Mouse (Mus musculus): ENCODE measurements around the gene Nrcam.

Gene Nrcam

GRCm38 (mm10) chr12:44515066-44515465 is 186.4 kb downstream of the Nrcam start:
- CTCF ChIA-PET = no interaction called here

DNA sequence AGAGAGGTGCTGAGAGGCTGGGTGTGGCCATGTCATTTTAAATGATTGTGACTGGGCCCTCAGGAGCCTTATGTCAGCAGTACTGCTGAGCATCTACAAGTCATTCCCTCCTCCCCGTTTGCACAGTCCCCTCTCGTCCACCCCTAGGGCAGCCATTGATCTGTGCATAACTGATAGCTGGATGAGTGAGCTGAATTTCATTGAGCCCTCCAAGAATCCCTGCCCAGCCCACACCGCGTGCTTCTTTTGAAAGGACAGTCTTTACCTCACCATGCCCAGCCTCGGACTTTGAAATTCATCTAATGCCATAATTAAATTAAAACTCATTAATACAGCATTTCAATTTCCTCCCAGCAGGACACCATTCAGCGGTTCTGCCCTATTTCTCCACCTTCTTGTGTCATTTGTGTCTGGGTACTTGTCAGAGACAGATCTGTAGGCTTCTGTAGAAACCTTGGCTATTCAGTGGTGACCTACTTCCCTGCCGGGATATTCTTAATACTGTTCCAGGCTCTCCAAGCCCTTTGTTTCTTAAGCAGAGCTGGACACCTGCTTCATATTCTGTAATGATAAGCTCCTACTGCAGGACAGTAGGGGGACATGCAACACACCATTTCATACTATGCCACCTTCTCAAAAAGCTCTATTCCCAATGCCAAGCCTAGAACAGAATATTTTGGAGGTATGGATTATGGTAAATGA is 190.9 kb downstream of the Nrcam start:
- CTCF ChIA-PET = no interaction called here

DNA sequence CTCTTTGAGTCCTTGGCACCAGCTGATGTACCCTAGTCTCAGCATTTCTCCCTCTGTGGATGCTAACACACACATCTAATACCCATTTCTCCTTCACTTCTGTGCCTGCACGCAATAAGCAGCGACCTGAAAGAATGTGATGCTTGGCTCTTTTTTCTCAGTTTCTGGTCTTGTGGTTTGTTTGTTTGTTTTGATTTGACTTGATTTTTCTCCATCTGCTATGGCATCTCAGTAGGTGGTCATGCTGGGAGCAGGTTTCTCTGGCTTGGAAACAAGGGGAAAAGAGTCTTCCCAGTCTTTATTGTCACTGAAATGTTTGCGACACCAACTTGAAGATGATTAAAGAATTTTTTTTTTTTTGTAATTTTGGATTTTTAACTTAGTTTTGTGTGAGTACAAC is 192.8 kb downstream of the Nrcam start:
- CTCF ChIA-PET = no interaction called here

DNA sequence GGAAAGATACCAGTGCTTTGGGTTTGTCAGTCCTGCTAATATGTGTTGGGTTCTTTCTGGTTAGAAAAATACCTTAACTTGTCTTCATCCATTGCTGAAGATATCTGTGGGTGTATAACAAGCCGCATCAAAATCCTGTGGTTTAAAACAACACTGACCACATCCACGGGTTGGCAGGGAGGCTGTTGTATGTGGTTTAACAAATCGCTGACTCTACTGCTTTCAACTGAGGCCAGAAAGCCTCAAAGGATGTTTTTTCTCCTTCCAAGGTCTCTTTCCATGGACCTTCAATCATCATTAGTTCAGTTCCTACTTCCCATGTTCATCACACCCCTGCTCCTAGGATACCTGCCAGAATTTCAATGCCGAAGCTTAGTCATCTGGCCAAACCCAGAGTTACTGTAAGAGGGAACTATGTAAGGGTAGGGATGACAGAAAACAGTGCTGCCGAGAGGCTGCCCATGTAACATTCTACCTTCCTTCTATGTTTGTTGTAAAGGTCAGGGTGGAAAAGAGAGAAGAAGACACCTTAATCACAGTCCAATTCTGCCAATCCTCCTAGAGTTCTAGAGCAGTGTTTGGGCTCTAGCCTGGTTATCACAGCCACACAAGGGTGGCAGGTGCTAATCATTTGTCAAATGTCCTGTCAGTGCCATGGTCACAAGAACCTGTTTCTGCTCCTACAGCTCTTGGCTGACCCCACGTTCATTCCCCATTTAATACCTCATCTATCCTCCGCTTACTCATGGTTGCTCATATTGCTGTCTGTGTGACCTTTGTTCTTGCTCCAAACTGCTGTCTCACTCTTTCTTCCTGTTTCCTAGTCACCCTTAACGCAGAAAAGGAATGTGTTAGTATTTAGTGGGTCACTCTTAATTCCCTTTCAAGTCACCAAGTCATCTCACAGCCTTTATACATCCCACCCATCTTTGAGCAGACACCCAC is 196.2 kb downstream of the Nrcam start:
- CTCF ChIA-PET = interaction anchor here (0.6 kb wide), 1 partner anchor 29 kb away, joined by 7 read pairs; no protein-coding TSS in a partner anchor

- CTCF ChIA-PET = no interaction called here
Observed at GRCm38 (mm10) chr12:44528391-44529016, 199.8 kb downstream of the Nrcam start.

DNA sequence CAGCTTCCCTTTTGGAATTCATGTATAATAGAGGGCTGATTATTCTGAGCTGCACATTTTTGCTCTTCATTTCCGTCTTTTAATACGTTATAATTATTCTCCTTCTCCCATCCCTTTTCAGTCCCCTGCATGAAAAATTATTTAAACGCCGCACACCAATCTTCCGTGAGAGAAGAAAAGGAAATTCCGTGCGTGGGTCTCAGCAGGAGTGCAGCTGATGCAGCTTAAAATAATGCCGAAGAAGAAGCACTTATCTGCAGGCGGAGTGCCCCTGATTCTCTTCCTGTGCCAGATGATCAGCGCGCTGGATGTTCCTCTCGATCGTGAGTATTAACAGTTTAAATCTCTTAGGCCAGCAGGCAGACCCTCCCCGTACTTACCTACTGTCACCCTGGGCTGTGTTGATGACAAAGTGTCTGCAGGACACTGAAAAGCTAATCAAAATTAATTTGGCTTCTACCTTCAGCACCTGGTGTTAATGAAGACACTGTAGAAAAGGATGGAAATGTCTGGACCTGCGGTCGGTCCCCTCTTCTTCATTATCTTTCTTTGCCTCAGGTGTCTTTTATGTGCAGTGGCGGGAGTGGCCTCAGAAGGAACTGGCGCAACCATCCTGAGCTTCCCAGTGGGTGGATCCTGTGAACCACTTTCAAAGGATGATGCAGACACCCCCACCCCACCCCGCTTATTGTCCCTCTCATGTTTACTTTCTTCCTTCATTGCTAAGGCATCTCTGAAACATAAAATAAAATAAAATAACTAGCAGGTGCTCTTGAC is 203.8 kb downstream of the Nrcam start:
- CTCF ChIA-PET = no interaction called here

GRCm38 (mm10) chr12:44534100-44534633 is 205.5 kb downstream of the Nrcam start:
- CTCF ChIA-PET = no interaction called here

GRCm38 (mm10) chr12:44535623-44536022 is 206.9 kb downstream of the Nrcam start:
- CTCF ChIA-PET = no interaction called here

DNA sequence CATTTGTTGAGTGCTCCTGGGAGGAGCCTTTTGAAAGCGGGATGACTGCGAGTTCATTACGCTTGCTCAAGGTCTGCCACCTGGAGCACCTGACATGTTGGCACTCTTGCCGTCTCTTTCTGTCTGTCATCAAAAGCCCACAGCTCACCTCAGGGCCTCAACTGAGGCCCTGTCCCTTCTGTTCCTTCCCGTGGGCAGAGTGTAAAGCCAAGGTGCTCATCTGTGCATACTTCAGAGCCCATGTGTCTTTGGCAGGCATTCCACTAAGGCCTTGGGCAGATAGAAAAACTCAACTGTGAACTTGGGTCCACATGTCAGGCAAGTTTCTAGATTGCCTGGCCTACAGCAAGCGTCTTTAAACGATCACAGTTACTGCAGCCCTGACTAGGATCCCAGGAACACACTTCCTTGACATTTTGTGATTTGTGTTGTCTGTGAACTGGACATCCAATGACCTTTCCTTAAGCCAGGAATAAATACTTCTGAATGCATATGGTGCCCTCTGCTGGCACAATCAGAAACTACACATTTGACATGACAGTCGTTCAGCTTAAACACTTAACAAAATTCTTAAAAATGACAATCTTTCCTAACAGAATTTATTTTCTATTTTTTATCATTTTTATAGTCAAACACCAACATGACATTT is 219.2 kb downstream of the Nrcam start:
- CTCF ChIA-PET = no interaction called here

- CTCF ChIA-PET = no interaction called here
Observed at GRCm38 (mm10) chr12:44548465-44548864, 219.8 kb downstream of the Nrcam start.

DNA sequence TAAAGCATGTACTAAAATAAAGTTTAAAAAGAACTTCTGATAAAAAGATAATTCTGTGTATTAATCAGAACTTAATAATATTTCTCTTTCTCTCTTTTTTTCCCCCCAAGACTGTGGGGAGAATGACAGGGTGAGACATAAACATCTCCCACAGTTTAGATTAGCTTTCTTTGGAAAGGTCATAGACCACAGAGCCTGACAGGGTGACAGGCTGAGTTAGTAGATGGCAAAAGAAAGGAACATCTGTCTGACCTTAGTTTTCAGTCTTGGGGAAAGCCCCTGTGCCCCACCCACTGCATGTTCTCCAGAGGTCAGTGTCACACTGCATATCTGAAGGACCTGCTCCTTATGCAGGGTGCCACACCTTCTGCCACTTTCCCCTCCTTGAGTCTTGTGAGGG is 222.9 kb downstream of the Nrcam start:
- CTCF ChIA-PET = no interaction called here

- CTCF ChIA-PET = interaction anchor here (0.7 kb wide), 1 partner anchor 28 kb away, joined by 7 read pairs; no protein-coding TSS in a partner anchor
Observed at GRCm38 (mm10) chr12:44554051-44554450, 225.4 kb downstream of the Nrcam start.

DNA sequence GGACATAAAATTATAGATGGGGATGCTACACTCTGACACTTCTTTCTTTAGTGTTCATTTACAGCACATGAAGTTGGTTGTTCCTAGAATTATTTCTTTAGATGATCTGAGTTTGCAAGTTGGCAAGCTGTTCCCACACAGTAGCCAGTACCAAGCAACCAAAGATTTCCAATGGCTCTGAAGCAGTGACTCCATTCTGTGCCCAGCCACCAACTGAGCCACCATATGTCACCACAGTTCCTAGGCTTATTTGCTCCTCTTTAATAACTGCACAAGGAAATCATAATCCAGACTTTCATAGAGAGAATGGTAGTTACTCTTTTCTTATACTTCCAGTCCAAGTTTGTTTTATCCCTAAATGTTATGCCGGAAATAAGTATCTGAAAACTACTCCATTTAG is 226.1 kb downstream of the Nrcam start:
- CTCF ChIA-PET = no interaction called here

DNA sequence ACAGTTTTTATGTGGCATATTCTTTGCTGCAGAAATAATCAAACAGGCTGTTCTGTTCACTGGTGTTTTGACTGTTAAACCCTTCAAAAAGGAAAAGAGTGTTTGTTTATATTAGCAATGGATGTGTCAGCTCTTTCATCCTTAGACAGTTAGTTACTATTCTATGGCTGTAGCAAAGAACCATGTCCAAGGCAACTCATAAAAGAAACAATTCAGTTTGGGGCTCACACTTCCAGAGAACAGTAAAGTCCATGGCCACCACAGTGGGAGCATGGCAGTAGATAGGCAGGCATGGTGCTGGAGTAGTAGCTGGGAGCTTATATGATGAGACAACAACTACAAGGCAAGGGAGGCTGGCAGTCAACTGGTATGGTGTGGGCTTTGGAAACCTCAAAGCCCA is 231.3 kb downstream of the Nrcam start:
- CTCF ChIA-PET = no interaction called here

GRCm38 (mm10) chr12:44570070-44570469 is 241.4 kb downstream of the Nrcam start:
- CTCF ChIA-PET = no interaction called here

DNA sequence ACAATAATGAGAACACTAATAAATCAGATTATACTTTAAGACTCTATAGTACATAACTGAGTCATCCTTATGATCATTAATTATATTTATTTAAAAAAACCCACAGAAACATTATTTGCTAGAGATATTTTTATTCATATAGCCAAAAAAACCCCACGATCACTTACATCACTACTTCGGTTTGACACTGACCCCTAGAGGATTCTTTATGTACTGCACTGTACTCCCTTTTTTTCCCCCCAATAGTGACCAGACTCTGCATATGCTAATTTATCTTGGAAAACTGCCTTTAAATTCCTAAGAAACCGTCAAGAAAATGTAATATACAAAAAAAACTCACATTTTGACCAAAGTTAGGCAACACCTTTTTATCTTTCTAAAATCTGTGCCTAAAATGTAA is 244.0 kb downstream of the Nrcam start:
- CTCF ChIA-PET = no interaction called here

GRCm38 (mm10) chr12:44574167-44574566 is 245.5 kb downstream of the Nrcam start:
- CTCF ChIA-PET = no interaction called here

DNA sequence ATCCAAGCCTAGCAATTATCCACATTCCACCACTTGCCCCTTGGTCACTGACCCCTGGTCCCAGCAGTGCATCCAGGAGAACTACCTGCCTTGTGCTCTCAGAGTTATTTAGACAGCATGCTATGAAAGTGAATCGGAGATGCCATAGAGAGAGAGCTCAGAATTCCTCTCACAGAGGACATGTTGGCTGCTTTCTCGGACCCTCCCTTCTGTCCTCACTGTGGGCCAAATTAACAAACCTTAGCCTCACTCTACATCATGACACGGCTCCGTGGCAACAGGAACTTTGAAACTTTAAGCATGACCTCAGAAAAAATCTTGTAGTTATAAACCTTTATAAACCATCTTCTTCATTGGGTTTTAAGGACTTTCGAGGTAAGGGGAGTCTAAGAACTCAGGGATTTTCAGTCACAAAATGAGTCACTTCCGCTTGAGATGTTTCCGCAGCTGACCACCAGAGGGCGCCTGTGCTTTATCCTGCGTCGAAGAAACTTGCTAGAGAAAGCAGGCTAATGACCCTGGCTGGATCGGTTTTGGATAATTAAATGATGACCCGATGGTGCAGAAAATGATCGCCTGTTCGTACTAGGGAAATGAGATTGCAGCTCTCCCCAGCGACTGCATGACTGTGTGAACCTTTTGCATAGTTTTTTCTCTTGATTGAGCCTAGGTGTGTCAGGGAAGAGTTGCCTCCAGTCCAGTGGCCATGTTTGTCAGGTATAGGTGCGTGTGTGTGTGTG is 272.9 kb downstream of the Nrcam start:
- CTCF ChIA-PET = no interaction called here

DNA sequence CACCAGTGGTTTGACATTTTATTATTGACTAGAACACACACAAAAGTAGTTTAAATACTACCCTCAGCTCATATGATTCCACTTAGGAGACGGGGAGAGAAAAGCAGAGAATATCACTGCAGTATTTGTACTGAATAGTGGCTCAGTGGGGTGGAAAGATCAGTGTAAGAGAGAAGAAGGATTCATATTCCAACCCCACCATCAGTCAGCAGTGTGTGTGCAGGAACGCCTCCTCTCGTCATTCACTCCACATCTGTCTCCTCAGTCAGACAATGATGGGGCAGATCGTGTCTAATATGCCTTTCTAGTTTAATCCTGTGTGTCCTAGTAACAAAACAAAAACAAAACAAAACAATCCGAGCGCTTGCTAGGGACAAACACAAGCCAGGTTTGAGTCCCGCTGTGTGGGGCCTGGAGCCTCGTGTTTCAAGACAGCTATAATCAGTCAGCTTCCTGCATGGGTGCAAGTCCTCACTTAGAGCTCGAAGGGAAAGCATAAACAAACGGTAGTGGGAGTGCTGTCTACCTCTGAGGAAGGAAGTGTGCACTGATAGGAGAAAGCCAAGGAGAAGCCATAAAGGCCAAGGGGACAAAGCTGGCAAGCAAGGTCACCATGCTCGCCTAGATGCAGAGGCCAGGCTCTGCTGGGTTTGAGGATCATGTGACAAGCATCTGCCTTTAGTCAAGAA is 273.7 kb downstream of the Nrcam start:
- CTCF ChIA-PET = no interaction called here

- CTCF ChIA-PET = no interaction called here
Observed at GRCm38 (mm10) chr12:44602958-44603331, 274.3 kb downstream of the Nrcam start.
